Mouse (Mus musculus) layer of hippocampus, adult 2 months (tissue): ENCODE data around the gene Rhbdf2. TPM values are rescaled to one million over a fixed set of nuclear protein-coding genes. Genes with fewer than 3 reads are reported as not detected.

Experiments used
- DNase-seq, 2 experiments: peaks; one replicate each; pipeline ENCODE4 v3.0.0; 2022; ENCODE audit warnings: low spot score in 2 of 2
- H3K27ac ChIP-seq: fragments of 200-600 bp; 2 replicates; pipeline ENCODE4 v1.8.1; 2022
- H3K4me3 ChIP-seq: fragments of 200-600 bp; 2 replicates; pipeline ENCODE4 v1.8.1; 2022; ENCODE audit warnings: mild to moderate bottlenecking
- CTCF ChIP-seq: fragments of 200-600 bp; conservative IDR thresholded peaks from 2 replicates; pipeline ENCODE4 v1.8.1; 2022; ENCODE audit warnings: antibody characterized with exemption, mild to moderate bottlenecking, moderate library complexity
- total RNA-seq, 2 experiments: library from RNA; stranded (reverse); gene quantifications; 2 replicates each; pipeline ENCODE4 v1.2.3; 2021

The Rhbdf2 gene
- total RNA-seq, 2 experiments from 2014 or later: 1.4 to 1.6 TPM

- no peak for DNase-seq
- TF ChIP-seq CTCF: no peak
- Histone ChIP-seq H3K4me3 (no peak overlapping the region), H3K27ac (no peak overlapping the region)
Measured at GRCm38 (mm10) chr11:116599230-116599629, 27.6 kb downstream of the Rhbdf2 start.

- TF ChIP-seq CTCF: no peak
- Histone ChIP-seq H3K4me3 (no peak overlapping the region), H3K27ac (no peak overlapping the region)
- no peak for DNase-seq
Measured at GRCm38 (mm10) chr11:116598193-116598592, 28.6 kb downstream of the Rhbdf2 start.

DNA sequence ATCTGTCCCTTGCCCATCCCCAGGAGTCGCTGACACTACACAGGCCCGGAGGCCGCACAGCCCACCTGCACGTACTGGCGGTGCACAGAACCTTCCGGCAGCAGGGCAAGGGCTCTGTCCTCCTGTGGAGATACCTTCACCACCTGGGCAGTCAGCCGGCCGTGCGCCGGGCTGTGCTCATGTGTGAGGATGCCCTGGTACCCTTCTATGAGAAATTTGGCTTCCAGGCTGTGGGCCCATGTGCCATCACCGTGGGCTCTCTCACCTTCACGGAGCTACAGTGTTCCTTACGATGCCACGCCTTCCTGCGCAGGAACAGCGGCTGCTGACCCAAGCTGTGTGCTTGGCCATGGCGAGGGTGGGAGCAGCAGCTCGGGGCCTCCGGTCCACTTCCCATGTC is 30.1 kb downstream of the Rhbdf2 start:
- no peak overlapping the region for H3K4me3 ChIP-seq
- no peak for TF ChIP-seq CTCF
- no peak for DNase-seq

DNA sequence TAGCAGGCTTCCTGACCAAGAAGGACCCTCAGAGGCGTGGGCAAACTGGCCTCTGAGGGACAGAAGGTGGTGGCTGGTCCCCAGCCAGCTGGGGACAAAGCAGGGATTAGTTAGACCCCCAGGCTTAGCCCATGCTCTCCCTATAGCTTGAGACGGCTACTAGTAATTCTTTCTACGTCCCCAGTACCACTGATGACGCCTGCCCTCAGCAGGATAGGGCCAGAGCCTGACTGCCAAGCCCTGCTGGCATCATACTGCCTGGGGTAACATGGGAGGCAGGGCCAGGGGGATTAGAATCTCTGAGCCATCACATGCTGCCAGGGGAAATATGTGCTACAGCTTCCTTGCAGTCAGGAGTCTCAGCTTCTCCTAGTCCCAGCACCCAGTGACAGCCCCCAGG is 33.5 kb downstream of the Rhbdf2 start:
- no peak for DNase-seq
- H3K4me3 ChIP-seq: no peak overlapping the region
- no peak overlapping the region for H3K27ac ChIP-seq
- TF ChIP-seq CTCF: no peak

More for the DNA sequence above, 30.1 kb downstream of the Rhbdf2 start:
- H3K27ac ChIP-seq: no peak overlapping the region

GRCm38 (mm10) chr11:116592428-116592827 is 34.4 kb downstream of the Rhbdf2 start:
- peak; percentile 99 for TF ChIP-seq CTCF
- no peak overlapping the region for H3K27ac ChIP-seq
- no peak overlapping the region for H3K4me3 ChIP-seq
- peak; percentile 90 to 98 for DNase-seq

DNA sequence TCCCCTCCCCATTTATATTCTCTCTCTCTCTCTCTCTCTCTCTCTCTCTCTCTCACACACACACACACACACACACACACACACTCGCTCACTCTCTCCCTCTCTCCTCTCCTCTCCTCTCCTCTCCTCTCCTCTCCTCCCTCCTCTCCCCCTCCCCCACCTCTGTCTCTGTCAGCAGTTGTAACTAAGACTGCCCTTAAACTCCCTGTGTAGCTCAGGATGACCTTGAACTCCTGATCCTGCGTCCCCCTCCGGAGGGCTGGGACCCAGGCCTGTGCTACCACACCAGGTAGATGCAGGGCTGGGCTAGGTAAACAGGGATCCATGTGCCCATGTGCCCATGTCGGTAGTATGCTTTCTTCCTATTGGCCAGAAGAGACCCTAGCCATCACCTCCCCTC is 35.2 kb downstream of the Rhbdf2 start:
- TF ChIP-seq CTCF: no peak
- no peak for DNase-seq

DNA sequence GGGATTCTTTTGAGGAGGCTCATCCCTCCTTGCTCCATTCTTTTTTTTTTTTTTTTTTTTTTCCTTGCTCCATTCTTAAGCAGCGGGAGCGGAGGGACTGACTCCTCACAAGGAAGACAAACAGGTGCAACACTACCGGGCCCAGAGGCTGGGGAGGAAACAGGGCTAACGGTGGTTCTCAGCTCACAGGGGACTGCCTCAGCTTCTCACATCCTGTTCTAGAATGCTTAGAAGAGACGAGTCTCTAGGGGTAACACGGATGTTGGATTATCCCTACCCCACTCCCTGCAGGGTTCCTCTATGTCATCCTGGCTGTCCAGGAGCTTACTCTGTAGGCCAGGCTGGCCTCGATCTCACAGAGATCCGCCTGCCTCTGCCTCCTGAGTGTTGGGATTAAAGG is 37.2 kb downstream of the Rhbdf2 start:
- DNase-seq: no peak
- TF ChIP-seq CTCF: no peak
- Histone ChIP-seq H3K27ac (no peak overlapping the region), H3K4me3 (no peak overlapping the region)

More for the DNA sequence above, 35.2 kb downstream of the Rhbdf2 start:
- no peak overlapping the region for H3K4me3 ChIP-seq
- no peak overlapping the region for H3K27ac ChIP-seq

DNA sequence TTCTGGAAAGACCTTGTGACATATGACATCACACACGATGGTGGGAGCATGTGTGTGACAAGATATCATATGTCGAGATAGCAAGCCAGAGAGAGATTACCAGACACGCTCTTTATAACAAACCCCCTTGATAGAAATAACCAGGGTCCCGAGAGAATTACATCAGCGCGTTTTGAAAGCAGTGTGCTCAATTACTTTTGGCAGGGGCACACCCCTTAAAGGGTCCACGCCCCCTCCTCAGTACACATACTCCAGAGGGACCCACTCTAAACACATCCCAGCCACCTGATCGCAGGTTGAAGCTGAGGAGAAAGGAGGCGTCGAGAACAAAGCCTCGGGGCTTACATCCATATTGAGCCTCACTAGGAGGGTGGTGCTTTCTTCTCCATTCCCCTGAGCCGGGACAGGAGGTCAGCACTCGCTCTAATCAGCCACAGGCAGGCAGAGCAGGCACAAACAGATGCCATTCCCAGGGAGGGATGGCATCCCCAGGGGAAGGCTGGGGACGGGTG is 37.7 kb downstream of the Rhbdf2 start:
- TF ChIP-seq CTCF: no peak
- Histone ChIP-seq H3K27ac (no peak overlapping the region), H3K4me3 (no peak overlapping the region)
- DNase-seq: no peak

DNA sequence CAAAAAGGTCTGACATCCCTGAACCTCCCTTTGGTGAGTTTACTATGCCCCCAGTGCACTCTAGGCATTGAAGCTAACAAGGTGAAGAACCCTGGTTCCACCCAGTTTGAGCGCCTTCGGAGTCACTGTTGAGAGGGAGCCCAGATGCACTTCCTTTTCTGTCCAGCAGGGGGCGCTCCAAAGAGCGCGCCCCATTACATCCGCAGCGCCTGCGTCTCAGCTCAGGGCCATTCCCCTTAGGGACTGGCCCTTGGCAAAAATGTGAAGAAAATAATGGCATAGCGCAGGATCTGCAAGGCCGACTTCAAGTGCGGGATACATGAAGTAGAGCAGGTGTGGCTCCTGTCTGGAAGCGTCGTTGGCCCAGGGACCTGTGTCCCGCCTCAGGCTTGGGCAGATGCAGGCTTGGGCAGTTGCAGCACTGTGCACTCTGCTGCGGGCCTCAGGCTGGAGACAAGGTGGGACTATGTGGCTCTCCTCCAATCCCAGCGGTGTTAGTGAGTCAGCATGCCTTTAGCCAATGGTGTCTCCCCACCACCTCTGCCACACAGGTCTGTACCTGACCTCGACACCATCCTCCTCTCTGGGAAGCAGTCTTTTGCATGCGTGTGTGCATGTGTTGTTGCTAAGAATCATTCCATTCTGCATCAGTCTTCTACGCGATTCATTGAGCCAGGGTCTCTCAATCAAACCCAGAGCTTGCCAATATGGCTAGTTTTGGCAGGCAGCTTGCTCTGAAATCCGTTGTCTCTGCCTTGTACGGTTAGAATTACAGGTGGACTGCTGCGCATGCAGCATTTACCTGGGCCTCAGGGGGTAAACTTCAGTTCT is 39.8 kb downstream of the Rhbdf2 start:
- Histone ChIP-seq H3K27ac (no peak overlapping the region), H3K4me3 (no peak overlapping the region; the same call in 1 of the 2 replicates)
- DNase-seq: peak in 1 of 2 experiments; percentile 72
- peak; percentile 100 for TF ChIP-seq CTCF

- no peak for DNase-seq
- no peak for TF ChIP-seq CTCF
- no peak within 1 kb of the TSS; the same call in 1 of the 2 replicates for H3K4me3 ChIP-seq
- H3K27ac ChIP-seq: no peak within 1 kb of the TSS
Measured at GRCm38 (mm10) chr11:116586310-116586709, 40.5 kb downstream of the Rhbdf2 start, which contains the start of gene Aanat. Gene Aanat, plus strand, starts transcription at chr11:116586432.

DNA sequence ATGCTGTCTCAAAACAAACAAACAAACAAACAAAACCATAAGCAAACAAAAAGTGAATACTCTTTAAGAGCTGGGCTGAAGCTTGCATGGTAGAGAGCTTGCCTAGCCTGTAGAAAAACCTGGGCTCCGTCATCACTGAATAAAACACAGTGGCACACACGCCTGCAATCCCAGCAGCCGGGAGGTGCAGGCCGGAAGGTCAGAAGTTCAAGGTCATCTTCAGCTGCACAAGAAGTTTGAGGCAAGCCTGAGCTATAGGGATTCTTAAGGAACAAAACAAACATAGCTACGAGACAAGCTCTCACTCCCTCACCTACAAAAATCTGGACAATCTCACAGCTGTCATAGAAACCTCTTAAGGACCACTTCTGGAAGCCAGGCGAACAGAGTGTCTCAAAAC is 41.1 kb downstream of the Rhbdf2 start:
- no peak for TF ChIP-seq CTCF
- no peak for DNase-seq
- Histone ChIP-seq H3K4me3 (no peak overlapping the region), H3K27ac (no peak overlapping the region)

DNA sequence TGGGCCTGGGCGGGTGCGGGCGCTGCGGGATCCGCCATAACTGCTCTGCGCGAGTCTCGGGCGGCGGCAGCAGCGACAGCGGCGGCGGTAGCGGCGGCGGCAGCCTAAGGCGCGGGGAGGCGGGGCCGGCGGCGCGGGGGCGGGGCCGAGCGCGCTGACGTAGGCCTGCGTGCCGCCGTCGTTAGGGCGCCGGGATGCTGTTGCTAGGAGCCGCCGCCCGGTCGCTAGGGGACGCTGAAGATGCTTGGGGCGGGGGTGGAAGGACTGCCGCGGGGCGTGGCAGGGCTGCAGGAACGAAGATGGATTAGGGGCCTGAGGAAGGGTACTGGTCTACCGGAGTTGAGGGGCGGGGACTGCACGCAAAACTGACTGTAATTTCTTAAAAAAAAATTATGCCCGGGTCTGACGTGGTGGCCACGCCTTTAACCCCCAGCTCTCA is 45.4 kb downstream of the Rhbdf2 start, which contains the start of gene Ube2o:
TSS of gene Ube2o (minus strand) at position 72 of the 439 bp plus-strand sequence.
- Histone ChIP-seq H3K4me3 (peak within 1 kb of the TSS; percentile 89), H3K27ac (peak within 1 kb of the TSS; percentile 92)
- TF ChIP-seq CTCF: peak; percentile 71
- peak; percentile 86 to 89 for DNase-seq

- peak overlapping the region; percentile 89 for H3K4me3 ChIP-seq
- TF ChIP-seq CTCF: no peak
- H3K27ac ChIP-seq: peak overlapping the region; percentile 92
- peak in 1 of 2 experiments; percentile 50 for DNase-seq
Measured at GRCm38 (mm10) chr11:116580711-116581375, 46.0 kb downstream of the Rhbdf2 start.
